Mouse (Mus musculus): ENCODE data around the gene C8a.
A peak's percentile ranks its signal among the peaks of the same experiment; 100 is the strongest.

Gene C8a

DNA sequence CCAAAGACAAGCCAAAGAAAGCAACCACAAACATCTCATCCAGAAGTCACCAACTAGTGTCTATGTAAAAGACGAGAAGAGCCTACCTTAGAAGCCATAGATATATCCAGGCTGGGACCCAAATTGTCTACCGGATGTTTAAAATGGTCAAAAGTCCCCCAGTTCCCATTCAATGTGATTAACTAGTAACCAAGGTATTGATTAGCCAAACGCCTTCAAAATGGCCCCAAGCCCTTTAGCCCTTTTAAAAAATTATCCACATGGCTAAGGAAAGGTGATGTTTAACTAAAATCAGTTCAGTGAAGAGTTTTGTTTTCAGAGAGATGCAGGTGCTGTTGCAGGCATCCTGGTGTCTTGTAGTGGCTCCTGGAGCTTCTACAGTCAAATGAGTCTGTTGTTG is at the start of gene C8a:
Gene C8a, minus strand, starts transcription at position 76 of the 400 bp plus-strand sequence.
- no peak for DNase-seq

DNA sequence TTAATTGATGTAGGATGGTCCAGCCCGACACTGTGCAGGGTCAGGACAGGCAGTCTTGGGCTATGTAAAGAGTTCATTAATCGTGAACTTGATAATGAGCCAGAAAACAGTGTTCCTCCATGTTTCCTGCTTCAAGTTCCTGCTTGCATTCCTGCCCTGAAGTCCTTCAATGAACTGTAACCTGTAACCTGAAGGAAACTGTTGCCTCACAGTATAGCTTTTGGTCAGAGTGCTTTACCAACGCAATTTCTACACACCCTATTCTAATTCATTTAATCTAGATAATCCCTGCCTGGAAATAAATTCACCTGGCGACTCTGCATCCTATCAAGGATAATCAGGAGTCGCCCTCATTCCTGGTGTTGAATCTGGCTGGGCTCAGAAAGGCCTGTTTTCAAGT is 49.2 kb upstream of the C8a start:
- DNase-seq: no peak

DNA sequence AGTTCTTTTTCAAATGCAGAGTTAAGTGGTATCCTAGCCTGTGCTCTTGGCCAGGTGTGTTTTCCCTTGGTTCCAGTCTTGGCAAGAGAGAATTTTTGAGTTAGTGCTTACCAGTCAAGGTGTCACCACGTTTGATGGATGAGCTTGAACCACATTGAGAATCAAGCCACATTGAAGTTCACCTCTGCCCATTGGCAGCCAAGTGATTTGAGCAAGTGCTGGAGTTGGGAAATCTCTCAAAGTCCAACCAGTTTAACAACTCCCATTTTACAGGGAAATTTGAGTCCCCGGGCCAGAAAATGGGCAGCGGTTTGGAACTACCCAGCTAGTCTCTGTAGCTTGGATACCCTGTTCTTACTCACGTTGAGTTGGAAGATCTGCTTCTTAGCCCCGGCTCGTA is 41.8 kb upstream of the C8a start:
- DNase-seq: no peak

DNA sequence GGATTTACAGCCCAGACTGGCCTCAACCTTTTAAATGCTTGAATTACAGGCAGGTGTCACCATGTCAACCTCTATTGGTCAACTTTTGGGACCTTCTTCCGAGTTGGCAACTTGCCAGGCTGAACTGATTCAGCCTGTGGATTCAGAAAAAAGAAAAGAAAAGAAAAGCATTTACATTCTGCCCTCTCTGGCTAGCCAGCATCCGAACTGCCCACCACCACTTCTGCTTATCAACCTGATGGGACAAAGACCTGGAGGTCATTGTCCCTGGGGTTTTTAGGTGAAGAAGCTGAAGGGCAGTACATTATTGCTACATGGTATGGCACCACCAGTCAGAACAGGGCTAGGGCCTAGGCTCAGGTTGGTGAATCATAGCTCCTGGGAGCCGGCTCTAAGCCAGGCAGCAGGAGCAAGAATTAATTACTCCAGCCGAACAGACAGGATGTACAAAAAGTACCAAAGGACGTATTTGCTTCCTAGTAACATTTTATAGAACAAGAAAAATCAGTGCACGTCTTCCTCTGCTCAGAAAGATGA is 38.6 kb upstream of the C8a start:
- DNase-seq: no peak

DNA sequence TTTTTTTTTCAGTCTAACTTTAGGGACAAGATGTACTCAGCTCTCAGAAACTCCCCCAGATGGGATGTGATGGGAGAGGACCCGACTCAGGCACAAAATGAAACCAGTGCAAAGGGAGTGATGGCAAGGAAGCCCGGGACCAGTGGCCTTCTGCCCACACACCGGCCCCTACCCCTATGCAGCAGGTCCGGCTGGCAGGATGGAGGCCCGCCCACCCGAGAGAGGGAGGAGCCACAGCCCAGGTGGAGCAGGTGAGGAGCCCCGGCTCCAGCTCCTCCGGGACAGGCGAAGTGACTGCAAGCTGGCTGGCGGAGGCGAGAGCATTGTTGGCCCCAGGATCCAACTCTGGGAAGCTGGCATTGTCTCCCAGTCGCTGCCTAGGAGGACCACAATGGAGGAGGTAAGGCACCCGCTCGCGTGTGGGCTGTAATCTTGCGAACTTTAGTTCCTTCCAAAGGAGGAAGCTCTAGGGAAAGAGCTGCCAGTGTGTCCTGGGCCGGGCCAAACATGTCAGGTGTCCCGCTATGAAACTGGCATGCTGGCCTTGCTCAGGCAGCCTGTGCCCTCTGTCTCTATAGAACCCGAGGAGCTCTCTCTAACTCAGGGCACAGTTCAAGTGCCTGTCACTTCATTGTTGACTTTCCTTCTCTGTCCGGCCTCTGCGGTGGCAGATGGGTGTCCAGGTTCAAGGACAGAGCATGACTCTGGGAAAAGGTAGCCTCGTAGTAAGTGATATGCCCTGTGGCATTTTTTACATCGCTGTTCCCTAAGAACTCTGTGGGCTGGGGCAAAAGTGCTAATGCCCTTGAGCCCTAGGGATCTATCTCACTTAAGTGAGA is 37.3 kb upstream of the C8a start, which contains the start of gene Fyb2:
Gene Fyb2, plus strand, starts transcription at position 166 of the 839 bp plus-strand sequence.
- DNase-seq: no peak

DNA sequence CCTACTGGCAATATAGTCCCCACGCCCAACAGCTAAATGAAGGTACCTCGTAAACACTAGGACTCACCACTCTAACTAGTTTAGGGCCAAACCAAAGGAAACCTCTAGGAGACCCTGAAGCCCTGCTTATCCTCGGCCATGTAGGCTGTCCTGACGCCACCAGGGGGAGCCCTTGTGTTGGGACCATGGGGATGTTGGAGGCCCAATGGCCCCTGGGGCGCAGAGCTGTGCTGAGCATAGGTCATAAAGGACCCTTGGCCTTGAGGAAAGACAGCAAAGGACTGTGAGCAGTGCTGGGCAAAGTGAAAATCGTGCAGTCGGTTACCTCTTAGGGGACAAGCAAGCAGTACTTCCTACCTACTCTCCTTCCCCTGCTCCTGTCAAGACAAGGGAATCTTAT is 35.5 kb upstream of the C8a start:
- peak; percentile 34 for DNase-seq

DNA sequence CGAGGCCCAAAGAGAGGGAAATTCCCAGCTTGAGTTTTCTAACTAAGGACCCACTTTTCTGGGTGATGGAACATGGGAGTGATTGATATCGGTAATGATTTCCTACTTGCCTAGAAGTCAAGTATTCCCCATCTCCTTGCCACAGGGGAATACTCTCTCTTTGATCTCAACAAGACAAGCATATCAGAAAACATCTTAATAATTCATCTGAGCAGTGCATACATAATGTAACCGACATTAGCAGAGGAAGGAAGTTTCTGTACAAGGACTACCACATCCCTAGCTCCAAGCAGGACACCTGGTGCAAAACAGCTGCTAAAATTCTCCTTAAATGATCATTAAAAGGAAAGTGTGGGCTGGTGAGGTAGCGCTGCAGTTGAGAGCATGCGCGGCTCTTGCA is 28.9 kb upstream of the C8a start:
- DNase-seq: no peak

DNA sequence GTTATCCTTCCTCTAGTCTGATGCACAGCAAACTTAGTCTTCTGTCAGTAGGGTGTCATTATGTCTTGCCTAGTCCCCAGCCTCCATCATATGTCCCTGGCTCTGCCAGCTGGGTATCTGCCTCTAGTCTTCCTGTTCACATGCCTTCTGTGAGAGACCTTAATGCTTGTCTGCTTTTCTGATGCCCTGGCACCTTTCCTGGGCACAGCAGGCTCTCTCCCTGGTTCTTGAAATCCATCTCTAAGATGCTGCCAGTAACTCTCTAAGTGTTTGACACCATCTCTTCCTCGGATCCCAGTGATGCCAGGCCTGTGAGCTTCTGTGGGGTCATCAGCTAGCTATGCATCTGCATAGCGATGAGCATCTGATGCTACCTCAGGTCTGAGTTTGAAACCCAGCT is 26.6 kb upstream of the C8a start:
- DNase-seq: no peak

DNA sequence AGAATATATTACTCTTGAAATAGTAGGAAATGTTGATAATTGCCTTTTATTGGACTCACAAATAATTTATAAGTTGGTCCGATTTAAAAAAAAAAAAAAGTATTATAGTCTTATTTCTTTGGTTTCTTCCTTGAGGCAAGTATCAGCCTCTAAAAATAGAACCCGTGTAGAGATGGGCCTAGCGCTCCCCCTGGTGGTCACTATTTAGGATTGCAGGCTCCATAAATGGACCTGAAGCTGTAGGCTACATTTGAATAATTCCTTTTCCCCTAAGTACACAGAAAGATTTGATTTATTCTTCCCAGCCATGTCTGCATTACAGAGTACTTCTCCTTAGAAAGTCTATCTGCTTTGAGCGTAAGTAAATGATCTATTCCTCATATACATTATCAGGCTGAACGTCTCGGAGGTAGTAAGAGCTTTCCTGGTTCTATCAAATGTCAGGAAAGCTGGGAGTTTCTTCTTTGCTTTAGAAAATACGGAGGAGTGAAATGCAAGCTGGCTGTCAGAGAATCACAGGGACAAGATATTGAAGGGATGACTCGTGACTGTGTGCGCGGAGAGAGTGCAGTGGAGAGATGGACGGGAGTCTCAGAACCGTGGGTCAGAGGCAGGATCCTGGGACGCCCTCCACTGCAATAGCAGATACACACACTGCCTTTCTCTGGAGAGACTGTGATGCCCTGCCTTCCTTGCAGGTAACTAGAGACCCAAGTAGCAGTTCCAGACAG is 18.0 kb upstream of the C8a start:
- peak; percentile 48 for DNase-seq

DNA sequence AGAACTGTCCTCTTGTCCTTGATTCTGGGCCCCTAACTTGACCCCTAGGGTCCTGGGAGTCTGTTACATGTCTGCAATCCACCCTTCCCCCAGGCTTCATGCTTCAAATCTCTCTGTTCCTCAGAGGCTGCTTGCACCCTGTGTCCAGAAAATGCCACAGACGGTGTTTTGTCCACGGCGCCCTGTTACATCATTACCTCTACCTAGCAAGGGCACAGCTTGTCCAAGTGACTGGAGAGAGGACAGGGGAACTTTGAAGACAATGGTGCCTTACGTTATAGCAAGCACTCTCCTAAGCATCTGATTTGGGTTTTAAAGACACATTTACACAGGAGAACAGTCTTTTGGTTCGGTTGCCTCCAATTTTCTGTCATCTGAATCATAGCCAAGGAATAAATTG is 17.4 kb upstream of the C8a start:
- DNase-seq: no peak

DNA sequence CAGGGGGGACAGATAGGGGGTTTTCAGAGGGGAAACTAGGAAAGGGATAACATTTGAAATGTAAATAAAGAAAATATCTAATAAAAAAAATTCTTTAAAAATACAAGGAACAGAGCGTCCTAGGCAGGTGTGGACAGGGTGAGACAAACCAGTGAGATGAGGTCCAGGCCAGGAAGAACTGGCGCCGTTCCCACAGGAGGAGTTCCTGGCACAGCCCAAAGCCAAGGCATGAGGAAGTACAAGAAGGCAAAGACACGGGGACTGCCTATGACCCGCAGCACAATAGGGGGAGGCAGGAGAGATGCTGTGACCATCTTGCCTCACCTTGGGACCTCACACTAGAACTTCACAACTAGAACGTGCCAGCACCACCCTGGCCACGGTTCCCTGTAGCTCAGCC is 15.5 kb upstream of the C8a start:
- DNase-seq: peak; percentile 41

DNA sequence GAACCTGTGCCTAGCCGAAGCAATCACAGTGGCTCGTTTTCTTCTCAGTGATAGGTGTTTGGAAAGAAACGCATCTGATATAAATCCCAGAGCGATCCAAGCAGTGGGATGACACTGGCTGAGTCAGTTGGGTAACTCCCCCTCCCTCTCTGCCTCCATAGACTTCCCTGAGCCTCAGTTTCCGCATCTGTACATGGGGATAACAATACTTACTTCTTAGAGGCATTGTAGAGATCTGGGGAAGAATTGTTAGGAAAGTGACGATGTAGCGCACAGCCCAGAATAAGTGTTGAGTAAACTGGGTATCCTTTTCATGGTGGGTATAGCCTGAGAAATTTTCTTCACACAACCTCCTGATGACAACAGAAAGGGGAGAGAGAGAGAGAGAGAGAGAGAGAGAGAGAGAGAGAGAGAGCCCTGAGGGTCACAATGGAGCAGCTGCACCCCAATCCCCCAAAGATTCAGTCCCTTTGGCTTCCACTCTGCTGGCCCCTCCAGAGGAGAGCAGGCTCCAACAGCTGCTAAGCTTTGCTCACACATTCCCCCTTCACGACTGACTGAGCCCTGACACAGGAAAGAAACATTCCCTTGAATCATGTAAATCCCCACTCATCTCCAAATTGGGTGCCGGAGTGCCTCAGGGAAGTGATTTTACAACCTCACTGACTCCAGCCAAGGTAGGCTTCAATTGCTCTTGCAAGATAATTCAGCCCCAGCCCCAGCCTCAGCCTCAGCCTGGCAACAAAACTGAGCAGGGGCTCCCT is 12.5 kb upstream of the C8a start:
- no peak for DNase-seq

DNA sequence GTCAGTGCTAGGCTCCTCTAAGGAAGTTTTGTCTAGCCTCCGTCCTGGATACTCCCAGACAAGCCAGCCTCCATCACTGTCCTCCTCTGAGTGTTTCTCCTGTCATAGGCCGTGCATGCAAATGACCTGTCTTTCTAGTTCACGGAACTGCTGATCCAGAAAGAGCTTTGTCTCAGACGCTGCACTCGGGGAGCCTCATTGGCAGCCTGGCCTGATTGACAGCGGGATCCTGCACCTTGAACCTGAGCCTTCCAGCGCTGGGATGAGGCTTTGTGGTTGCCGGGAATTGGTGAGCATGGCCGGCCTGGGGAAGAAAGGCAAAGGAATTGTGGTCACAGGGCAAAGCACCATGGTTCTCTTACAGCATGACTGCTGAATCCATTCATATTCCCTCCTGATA is 11.3 kb upstream of the C8a start:
- DNase-seq: no peak

DNA sequence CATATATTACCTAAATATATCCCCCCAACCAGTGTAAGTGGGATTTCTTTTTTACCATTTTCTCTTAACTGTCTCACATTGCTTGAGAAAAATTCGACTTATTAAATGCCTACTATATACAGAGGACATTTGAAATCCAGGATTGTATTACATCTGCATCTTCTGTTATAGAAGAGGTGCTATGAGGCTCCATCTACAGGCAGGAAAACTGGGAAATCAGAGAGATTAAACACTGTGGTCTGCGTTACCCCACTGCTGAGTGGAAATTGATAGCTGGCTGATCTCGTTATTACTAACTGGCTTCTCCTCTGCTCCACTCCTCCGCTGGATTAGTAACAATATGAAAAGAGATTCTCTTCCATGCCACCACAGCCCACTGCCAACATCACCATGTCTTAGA is 366 bp downstream of the C8a start:
- no peak for DNase-seq

DNA sequence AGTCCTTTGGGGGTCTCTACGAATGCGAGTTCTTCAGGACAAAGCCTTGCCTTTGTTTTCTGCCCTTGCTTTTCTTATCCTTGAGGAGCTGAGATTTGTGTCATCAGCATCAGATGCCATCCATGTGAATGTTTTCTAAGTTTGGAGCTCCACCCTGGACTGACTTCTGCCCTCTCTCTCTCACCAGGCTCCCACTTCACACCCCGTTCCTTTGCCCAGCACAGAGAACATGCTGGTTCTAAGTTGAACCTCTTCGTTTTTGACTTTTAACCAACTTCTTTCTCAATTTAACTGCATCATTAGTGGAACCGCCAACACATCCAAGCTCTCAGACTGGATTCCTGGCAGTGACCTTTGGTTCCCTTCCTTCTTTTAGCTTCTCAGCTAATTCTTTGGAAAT is 6.0 kb downstream of the C8a start:
- no peak for DNase-seq

DNA sequence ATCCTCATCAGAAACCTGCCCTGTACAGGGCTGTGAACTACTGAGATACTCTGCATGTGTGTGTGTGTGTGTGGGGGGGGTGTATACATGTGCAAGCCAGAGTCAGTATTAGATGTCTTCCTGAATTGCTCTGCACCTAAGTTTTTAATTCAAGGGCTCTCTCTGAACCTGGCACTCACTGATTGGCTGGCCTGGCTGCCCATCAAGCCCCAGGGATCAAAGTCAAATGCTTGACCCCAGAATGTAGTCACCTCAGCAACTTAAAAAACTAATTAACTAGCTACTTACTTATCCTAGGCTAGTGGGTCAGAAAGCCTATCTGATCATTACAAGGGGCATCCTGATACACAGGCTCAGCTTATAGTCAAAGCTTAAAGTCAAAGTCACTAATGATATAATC is 6.6 kb downstream of the C8a start:
- no peak for DNase-seq

DNA sequence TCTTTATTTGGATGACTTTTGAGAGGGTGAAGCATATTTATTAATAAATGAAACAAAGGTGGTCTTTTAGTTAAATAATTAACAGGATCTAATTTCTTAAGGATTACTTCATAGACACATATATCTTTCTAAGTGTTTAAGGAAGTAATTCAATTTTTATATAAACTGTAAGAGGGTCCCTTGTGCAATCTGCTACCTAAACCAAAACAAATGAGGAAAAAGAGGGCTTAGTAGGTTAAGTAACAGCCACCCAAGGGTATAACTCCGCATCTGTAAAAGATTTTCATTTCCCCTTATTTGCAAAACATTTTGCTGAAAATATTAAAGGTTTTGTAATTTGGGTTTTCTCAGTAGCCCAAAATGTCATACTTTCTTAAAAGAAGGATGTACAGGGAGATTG is 11.8 kb downstream of the C8a start:
- no peak for DNase-seq

DNA sequence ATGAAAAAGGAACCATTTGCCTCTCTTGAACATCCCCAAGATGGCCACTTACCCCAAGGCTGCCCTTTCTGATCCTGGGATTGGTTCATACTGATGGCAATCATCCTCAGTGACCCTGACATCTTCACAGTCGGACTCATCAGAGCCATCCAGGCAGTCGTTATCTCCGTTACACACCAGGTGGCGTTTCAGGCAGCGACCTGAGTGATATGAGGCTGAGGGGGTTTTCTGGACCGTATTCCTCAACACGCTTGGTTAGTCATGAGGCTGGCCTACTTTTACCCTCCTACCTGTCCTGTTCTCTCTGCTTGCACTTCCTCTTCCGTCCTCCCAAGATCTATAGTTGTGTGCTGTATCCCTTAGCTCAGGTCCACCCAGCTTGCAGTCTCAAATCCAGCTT is 15.0 kb downstream of the C8a start:
- no peak for DNase-seq

DNA sequence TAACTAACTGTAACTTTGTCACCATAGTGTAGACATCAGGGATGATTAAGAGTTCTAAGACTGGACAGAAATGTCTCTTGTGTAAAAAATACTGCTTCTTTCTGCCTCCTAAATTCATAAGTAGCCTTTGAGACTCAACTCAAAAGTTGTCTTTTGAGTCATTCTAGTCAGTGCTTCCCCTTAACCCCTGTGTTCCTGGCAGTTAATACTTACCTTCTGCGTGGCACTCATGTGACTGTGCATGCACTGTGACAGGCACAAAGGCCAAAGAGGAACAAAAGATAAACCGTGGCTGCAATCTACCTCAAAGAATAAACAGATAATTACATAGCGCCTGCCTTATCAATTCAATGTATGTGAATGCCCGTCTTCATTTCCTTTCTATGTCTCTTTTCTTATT is 18.4 kb downstream of the C8a start:
- no peak for DNase-seq

DNA sequence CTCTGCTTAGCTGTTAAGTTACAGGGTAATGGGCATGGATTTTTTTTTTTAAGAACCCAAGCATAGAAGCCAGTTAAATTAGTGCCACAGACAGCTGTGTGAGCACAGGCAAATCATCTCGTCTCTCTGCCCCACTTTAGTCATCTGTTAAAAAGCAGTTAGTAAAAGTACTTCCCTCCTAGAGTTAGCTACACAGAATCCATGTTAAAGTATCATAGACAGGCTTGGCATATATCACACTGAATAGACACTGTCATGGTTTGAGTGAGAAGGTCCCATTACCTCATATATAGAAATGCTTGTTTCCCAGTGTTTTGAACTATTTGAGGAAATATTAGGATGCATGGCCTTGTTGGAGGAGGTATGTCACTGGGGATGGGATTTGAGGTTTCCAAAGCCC is 19.2 kb downstream of the C8a start, which contains the start of gene Gm17662:
Gene Gm17662, plus strand, starts transcription at position 301 of the 400 bp plus-strand sequence.
- DNase-seq: no peak

DNA sequence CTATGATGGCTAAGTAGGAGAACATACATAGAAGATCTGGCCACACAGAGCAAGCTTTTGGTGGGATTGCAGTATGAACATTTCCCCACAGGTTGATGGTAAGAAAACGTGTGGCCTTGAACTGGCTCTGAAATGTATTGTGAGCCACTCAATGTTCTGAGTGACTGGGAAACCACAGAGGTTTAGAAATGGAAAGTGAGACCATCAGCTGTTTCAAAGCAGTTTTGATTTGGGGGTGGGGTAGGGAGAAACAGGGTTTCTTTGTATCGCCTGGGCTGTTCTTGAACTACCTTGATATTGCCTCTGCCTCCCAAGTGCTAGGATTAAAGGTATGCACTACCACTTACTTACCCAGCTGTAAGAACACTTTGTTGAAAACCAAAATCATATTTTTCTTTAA is 21.0 kb downstream of the C8a start:
- DNase-seq: no peak

DNA sequence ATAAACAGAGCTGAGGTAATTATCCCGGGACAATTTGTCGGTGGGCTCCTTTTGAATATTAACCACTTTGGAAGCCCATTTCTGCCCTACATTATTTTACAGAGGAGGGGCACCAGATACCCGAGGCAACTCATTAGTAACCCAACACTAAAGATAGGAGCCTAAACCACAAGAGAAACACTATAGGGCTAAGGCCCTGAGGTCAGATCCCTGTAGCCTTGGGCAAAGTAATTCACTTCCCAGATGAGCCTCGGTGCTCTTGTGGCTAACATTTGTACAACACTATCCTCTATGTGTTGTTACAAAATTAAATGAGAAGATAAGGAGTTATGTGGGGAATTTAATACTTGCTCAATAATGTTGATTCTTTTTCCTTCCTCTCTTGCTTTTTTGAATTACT is 32.7 kb downstream of the C8a start:
- no peak for DNase-seq

DNA sequence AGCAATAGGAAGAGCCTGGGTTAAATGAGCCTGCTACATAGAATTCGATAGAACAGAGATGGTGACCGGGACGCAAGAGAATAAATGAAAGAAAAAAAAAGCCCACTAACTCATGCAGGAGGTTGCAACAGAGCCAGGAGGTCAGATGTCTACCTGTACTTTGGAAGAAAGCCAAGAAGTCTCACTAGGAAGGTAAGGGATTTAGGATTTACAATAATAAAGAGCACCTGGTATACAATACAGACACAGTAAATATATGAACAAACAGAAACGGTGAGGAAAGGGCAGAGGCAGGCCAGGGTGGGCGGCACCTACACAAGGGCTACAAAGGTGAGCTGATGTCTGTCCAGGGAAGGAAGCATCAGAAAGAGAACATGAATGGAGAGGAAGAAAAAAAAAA is 34.0 kb downstream of the C8a start:
- no peak for DNase-seq
